Mouse (Mus musculus): ENCODE measurements around the gene Tm7sf2.

DNA sequence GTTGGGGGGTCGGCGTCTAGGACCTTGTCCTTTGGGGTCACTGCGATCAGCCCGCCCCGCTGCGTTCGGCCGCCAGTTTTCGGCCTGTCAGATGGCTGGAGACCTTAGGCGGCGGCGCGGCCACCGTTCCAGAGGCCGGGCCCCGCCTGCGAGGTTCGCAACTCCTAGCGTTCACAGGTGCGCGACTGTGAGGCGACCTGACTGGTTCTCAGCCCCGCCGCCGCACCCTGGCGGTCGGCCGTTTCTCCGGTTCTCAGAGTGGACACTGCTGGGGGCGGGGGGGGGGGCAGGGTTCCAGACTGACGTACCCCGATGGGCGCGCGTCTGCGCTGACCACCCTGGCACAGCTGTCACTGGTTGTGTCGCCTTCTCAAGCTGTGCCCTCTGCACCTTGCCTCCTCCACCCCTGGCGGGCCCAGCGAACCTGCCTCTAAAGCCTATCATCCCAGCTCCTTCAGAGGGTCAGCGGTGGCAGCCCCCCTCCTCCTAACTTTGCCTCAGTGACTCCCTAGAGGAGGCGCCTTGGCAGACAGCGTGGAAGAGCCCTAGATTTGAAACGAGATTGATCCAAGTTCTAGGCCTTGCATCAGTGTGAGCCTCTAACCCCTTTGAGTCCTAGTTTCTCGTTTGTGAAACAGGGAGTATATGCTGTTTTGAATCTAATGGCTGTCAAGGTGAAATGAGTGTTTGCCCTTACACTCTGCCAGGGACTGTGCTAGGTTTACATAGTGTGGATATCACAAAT, 20.8 kb downstream of the Tm7sf2 start:
- TF ChIP-seq POLR2A (IDR thresholded peaks at IDR 0.05; ENCODE audit: control insufficient read depth, extremely low read depth, insufficient read depth, low read length, poor library complexity) (no peak), CTCF (IDR thresholded peaks at IDR 0.05; ENCODE audit: borderline replicate concordance, control insufficient read depth, extremely low read depth, insufficient read depth, low read length, poor library complexity) (no peak)
